Mouse (Mus musculus) MEL (cell line): ENCODE measurements at regions not wholly inside any gene's neighbourhood (a gene's known extent, or its start where the extent isn't known, plus 50 kb on each side); places are given as distances from the start of the nearest gene placed in this dataset.

Source experiments
- DNase-seq: peaks from one replicate; pipeline ENCODE4 v3.0.0; 2011; ENCODE audit warnings: low read depth, low spot score
- H3K27ac ChIP-seq: 2 replicates; pipeline ENCODE4 v1.5.1; 2012; ENCODE audit warnings: low read depth, mild to moderate bottlenecking, control low read depth, low read length, moderate library complexity; ENCODE audit not compliant: control insufficient read depth
- H3K27me3 ChIP-seq, 2 experiments: fragments of 150-350 bp in 1 of 2; sonication (generic) in 1 of 2; 2 replicates each; pipeline ENCODE4 v1.6.1; 2012; ENCODE audit warnings: low read length in 2 of 2, mild to moderate bottlenecking in 2 of 2, improper control_type of control experiment in 1 of 2, moderate library complexity in 1 of 2; ENCODE audit not compliant: insufficient read depth in 2 of 2, control insufficient read depth in 1 of 2
- H3K36me3 ChIP-seq, 2 experiments: 2 replicates each; pipeline ENCODE4 v1.6.1; 2012 to 2014; ENCODE audit warnings: low read length in 2 of 2, improper control_type of control experiment in 1 of 2, inconsistent platforms in 1 of 2, mild to moderate bottlenecking in 1 of 2; ENCODE audit not compliant: insufficient read depth in 2 of 2, control insufficient read depth in 1 of 2
- H3K4me1 ChIP-seq, 2 experiments: fragments of 150-350 bp in 1 of 2; sonication (generic) in 1 of 2; 2 replicates each; pipeline ENCODE4 v1.6.1; 2012; ENCODE audit warnings: low read length in 2 of 2, improper control_type of control experiment in 1 of 2, mild to moderate bottlenecking in 1 of 2; ENCODE audit not compliant: insufficient read depth in 2 of 2, control insufficient read depth in 1 of 2
- H3K4me3 ChIP-seq, 2 experiments: fragments of 150-350 bp in 1 of 2; sonication (generic) in 1 of 2; 2 replicates each; pipeline ENCODE4 v1.5.1; 2012; ENCODE audit warnings: low read depth in 2 of 2, low read length in 2 of 2, mild to moderate bottlenecking in 2 of 2, moderate library complexity in 2 of 2, control low read depth in 1 of 2, improper control_type of control experiment in 1 of 2; ENCODE audit not compliant: control insufficient read depth in 1 of 2, insufficient read depth in 1 of 2
- H3K79me2 ChIP-seq: 2 replicates; pipeline ENCODE4 v1.6.1; 2012; ENCODE audit warnings: mild to moderate bottlenecking, low read length, moderate library complexity; ENCODE audit not compliant: control insufficient read depth, poor library complexity, insufficient read depth
- H3K9ac ChIP-seq: 2 replicates; pipeline ENCODE4 v1.6.1; 2012; ENCODE audit warnings: low read depth, mild to moderate bottlenecking, control low read depth, low read length, moderate library complexity; ENCODE audit not compliant: control insufficient read depth, poor library complexity, severe bottlenecking
- H3K9me3 ChIP-seq: fragments of 150-350 bp; sonication (generic); replicated peaks from 2 replicates; pipeline ENCODE4 v1.6.1; 2012; ENCODE audit warnings: mild to moderate bottlenecking, low read length, improper control_type of control experiment, moderate library complexity; ENCODE audit not compliant: insufficient read depth
- CHD1 ChIP-seq: IDR thresholded peaks from 2 replicates; pipeline ENCODE4 v1.6.1; 2012; ENCODE audit warnings: low read depth, mild to moderate bottlenecking, inconsistent platforms, low read length, improper control_type of control experiment
- CHD2 ChIP-seq: IDR thresholded peaks from 2 replicates; pipeline ENCODE4 v1.6.1; 2011; ENCODE audit warnings: low read length, improper control_type of control experiment
- CTCF ChIP-seq, 3 experiments: IDR thresholded peaks in 2 of 3; conservative IDR thresholded peaks in 1 of 3; 2 replicates each; pipeline ENCODE4 v1.5.1; 2011 to 2012; ENCODE audit warnings: low read length in 3 of 3, low read depth in 2 of 3, mild to moderate bottlenecking in 2 of 3, improper control_type of control experiment in 1 of 3, inconsistent platforms in 1 of 3, mixed read lengths in 1 of 3, moderate library complexity in 1 of 3; ENCODE audit not compliant: control insufficient read depth in 1 of 3, insufficient read depth in 1 of 3, poor library complexity in 1 of 3, severe bottlenecking in 1 of 3
- ELF1 ChIP-seq: IDR thresholded peaks from 2 replicates; pipeline ENCODE4 v1.6.1; 2014; ENCODE audit warnings: low read depth, mild to moderate bottlenecking, inconsistent platforms, low read length, improper control_type of control experiment, moderate library complexity
- GABPA ChIP-seq: IDR thresholded peaks from 2 replicates; pipeline ENCODE4 v1.6.1; 2012; ENCODE audit warnings: low read depth, mild to moderate bottlenecking, inconsistent platforms, low read length, improper control_type of control experiment, moderate library complexity
- JUND ChIP-seq: IDR thresholded peaks from 2 replicates; pipeline ENCODE4 v1.6.1; 2011; ENCODE audit warnings: low read depth, mild to moderate bottlenecking, improper control_type of control experiment, low read length
- MAFK ChIP-seq: IDR thresholded peaks from 2 replicates; pipeline ENCODE4 v1.6.1; 2011; ENCODE audit warnings: low read depth, mild to moderate bottlenecking, low read length, improper control_type of control experiment, borderline replicate concordance
- MYB ChIP-seq: IDR thresholded peaks from 2 replicates; pipeline ENCODE4 v1.6.1; 2011; ENCODE audit warnings: mild to moderate bottlenecking, low read depth, low read length, improper control_type of control experiment
- MYC ChIP-seq: IDR thresholded peaks from 2 replicates; pipeline ENCODE4 v1.6.1; 2011; ENCODE audit warnings: low read depth, mild to moderate bottlenecking, low read length, improper control_type of control experiment, moderate library complexity
- NELFE ChIP-seq: IDR thresholded peaks from 2 replicates; pipeline ENCODE4 v1.6.1; 2011; ENCODE audit warnings: low read depth, low read length, improper control_type of control experiment
- POLR2AphosphoS5 ChIP-seq: IDR thresholded peaks from 2 replicates; pipeline ENCODE4 v1.6.1; 2012; ENCODE audit warnings: low read depth, borderline replicate concordance, mild to moderate bottlenecking, inconsistent platforms, low read length, moderate library complexity, mixed read lengths
- RCOR1 ChIP-seq: IDR thresholded peaks from 2 replicates; pipeline ENCODE4 v1.6.1; 2012; ENCODE audit warnings: low read depth, mild to moderate bottlenecking, inconsistent platforms, low read length, improper control_type of control experiment
- SMC3 ChIP-seq: IDR thresholded peaks from 2 replicates; pipeline ENCODE4 v1.6.1; 2011; ENCODE audit warnings: low read depth, low read length, improper control_type of control experiment
- TBP ChIP-seq: IDR thresholded peaks from 2 replicates; pipeline ENCODE4 v1.8.0; 2011; ENCODE audit warnings: low read depth, low read length, improper control_type of control experiment
- TCF12 ChIP-seq: IDR thresholded peaks from 2 replicates; pipeline ENCODE4 v1.6.1; 2014; ENCODE audit warnings: low read depth, mild to moderate bottlenecking, inconsistent platforms, low read length, improper control_type of control experiment, moderate library complexity
- UBTF ChIP-seq: IDR thresholded peaks from 2 replicates; pipeline ENCODE4 v1.6.1; 2012; ENCODE audit warnings: low read depth, mild to moderate bottlenecking, inconsistent platforms, low read length, improper control_type of control experiment, moderate library complexity, borderline replicate concordance; ENCODE audit not compliant: insufficient read depth
- ZKSCAN1 ChIP-seq: IDR thresholded peaks from 2 replicates; pipeline ENCODE4 v1.6.1; 2012; ENCODE audit warnings: low read depth, mild to moderate bottlenecking, inconsistent platforms, low read length, improper control_type of control experiment, moderate library complexity
- ZMIZ1 ChIP-seq: IDR thresholded peaks from 2 replicates; pipeline ENCODE4 v1.6.1; 2012; ENCODE audit warnings: low read depth, mild to moderate bottlenecking, inconsistent platforms, low read length, improper control_type of control experiment, moderate library complexity

DNA sequence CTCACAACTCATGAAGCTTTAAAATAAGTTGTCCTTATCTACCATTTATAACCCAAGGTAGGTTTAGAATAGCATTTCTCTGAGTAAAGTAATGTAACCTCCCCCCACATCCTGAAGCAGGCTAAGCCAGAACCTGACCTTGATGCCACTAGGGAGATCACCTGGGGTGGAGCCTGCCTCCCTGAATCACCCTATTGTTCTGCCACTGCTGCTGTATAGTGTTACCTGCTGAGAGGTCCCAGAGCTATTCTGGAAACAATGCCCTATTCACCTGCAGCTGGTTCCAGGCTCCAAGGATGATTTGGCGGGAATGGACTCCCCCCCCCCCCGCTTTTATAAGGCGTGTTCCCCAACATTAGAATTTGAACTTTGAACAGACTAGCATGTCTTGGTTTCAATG lies 462.0 kb upstream of the Cdh18 start:
- Histone ChIP-seq H3K4me3 (no peak overlapping the region), H3K9ac (no peak overlapping the region), H3K4me1 (no peaks in the 10 kb centered on the region), H3K9me3 (no peaks in the 10 kb centered on the region), H3K79me2 (no peaks in the 10 kb centered on the region), H3K36me3 (no peaks in the 10 kb centered on the region), H3K27me3 (no peaks in the 10 kb centered on the region)
- no peak for DNase-seq
- TF ChIP-seq ELF1 (no peak), MAFK (no peak), NELFE (no peak), TCF12 (no peak), ZMIZ1 (no peak), MYC (no peak), POLR2AphosphoS5 (no peak), CTCF (IDR thresholded peaks at IDR 0.05 in 2 of 3, conservative IDR thresholded peaks at IDR 0.05 in 1 of 3; ENCODE audit: control insufficient read depth in 1 of 3, insufficient read depth in 1 of 3, low read depth in 2 of 3, low read length in 3 of 3, poor library complexity in 1 of 3, severe bottlenecking in 1 of 3) (no peak), CHD1 (no peak), UBTF (no peak), MYB (no peak), RCOR1 (no peak), TBP (no peak), SMC3 (no peak), ZKSCAN1 (no peak), GABPA (no peak)
- TF ChIP-seq, all 39 proteins: peak for 0
- no peak overlapping the region for H3K27ac ChIP-seq

DNA sequence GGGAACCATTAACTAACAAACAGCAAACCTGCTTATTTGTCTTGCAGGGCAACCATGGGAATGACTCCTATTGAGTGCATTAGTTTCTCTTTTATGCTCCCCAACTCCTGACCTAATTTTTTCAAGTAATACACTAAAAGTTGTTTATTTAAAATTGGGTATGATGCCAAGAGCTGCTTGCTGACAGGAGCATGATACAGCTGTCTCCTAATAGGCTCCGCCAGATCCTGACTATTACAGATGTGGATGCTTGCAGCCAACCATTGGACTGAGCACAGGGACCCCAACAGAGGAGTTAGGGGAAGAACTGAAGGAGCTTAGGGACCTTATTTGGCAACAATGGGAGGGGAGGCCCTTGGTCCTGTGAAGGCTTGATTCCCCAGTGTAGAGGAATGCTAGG lies 427.1 kb upstream of the Cdh18 start:
- Histone ChIP-seq H3K36me3 (no peaks in the 10 kb centered on the region), H3K27ac (no peak overlapping the region)
- TF ChIP-seq RCOR1: no peak
- TF ChIP-seq CTCF (IDR thresholded peaks at IDR 0.05 in 2 of 3, conservative IDR thresholded peaks at IDR 0.05 in 1 of 3; ENCODE audit: control insufficient read depth in 1 of 3, insufficient read depth in 1 of 3, low read depth in 2 of 3, low read length in 3 of 3, poor library complexity in 1 of 3, severe bottlenecking in 1 of 3): no peak
- TF ChIP-seq JUND: no peak
- TF ChIP-seq CHD2: no peak
- no peak for TF ChIP-seq POLR2AphosphoS5

More for the DNA sequence above, 427.1 kb upstream of the Cdh18 start:
- Histone ChIP-seq H3K9ac (no peak overlapping the region), H3K4me3 (no peak overlapping the region), H3K4me1 (no peaks in the 10 kb centered on the region), H3K9me3 (no peaks in the 10 kb centered on the region), H3K27me3 (no peaks in the 10 kb centered on the region), H3K79me2 (no peaks in the 10 kb centered on the region)
- no peak for DNase-seq
